Mouse (Mus musculus) hindbrain, embryonic 10.5 days (tissue): ENCODE data around the gene Fes. TPM values are rescaled to one million over a fixed set of nuclear protein-coding genes. Genes with fewer than 3 reads are reported as not detected.

Source experiments
- DNase-seq: peaks from one replicate; pipeline ENCODE4 v3.0.0-alpha.2; 2017; ENCODE audit warnings: low spot score
- H3K27ac ChIP-seq: fragments of 300-500 bp; sonication (generic); 2 replicates; pipeline ENCODE4 v1.5.1; 2016; ENCODE audit warnings: mild to moderate bottlenecking, moderate library complexity
- H3K27me3 ChIP-seq: fragments of 300-500 bp; sonication (generic); 2 replicates; pipeline ENCODE4 v1.6.1; 2016; ENCODE audit warnings: mild to moderate bottlenecking; ENCODE audit not compliant: poor library complexity, insufficient read depth, severe bottlenecking
- H3K36me3 ChIP-seq: fragments of 300-500 bp; sonication (generic); 2 replicates; pipeline ENCODE4 v1.6.1; 2016; ENCODE audit warnings: mild to moderate bottlenecking, moderate library complexity
- H3K4me1 ChIP-seq: fragments of 300-500 bp; sonication (generic); replicated peaks from 2 replicates; pipeline ENCODE4 v1.6.1; 2016; ENCODE audit warnings: mild to moderate bottlenecking
- H3K4me3 ChIP-seq: fragments of 300-500 bp; sonication (generic); 2 replicates; pipeline ENCODE4 v1.5.1; 2016; ENCODE audit warnings: mild to moderate bottlenecking, moderate library complexity
- H3K9me3 ChIP-seq: fragments of 300-500 bp; sonication (generic); 2 replicates; pipeline ENCODE4 v1.6.1; 2016; ENCODE audit warnings: mild to moderate bottlenecking, moderate library complexity
- WGBS: fragments of 180-500 bp; shearing (Covaris S2); methylation state at CpG from one replicate; pipeline ENCODE4 v1.1.7; 2016; 5-methylcytosine and 5-hydroxymethylcytosine counted together
- polyA plus RNA-seq: library from polyadenylated mRNA; unstranded; fragments of >200 nt; fragmentation: Nextera tagmentation; extraction: Ambion mirVana; gene quantifications from 2 replicates; pipeline ENCODE4 v1.2.1, GENCODE M21; 2016

Fes gene
- polyA plus RNA-seq, 1 experiment from 2014 or later, result 11.6 TPM

- Histone ChIP-seq H3K27me3 (peaks cover 38% of the 10 kb centered on the region), H3K36me3 (peaks cover 35% of the 10 kb centered on the region), H3K4me1 (peaks cover 37% of the 10 kb centered on the region), H3K4me3 (peak overlapping the region; percentile 49), H3K9me3 (no peaks in the 10 kb centered on the region), H3K27ac (peak overlapping the region; percentile 89)
- peak; percentile 92 for DNase-seq
- WGBS, result 34% methylated on average over 18 of the region's 18 CpGs
Observed at GRCm38 (mm10) chr7:80386235-80386930, 1.4 kb downstream of the Fes start.

- Histone ChIP-seq H3K4me3 (no peak overlapping the region), H3K27me3 (peaks cover 53% of the 10 kb centered on the region), H3K4me1 (peaks cover 28% of the 10 kb centered on the region), H3K36me3 (peaks cover 24% of the 10 kb centered on the region), H3K9me3 (no peaks in the 10 kb centered on the region), H3K27ac (no peak overlapping the region)
- no peak for DNase-seq
- 73% methylated on average over 11 of the region's 11 CpGs for WGBS
Observed at GRCm38 (mm10) chr7:80382919-80383318, 4.8 kb downstream of the Fes start.

- peaks cover 23% of the 10 kb centered on the region for H3K4me1 ChIP-seq
- DNase-seq, result peak; percentile 42
- H3K27me3 ChIP-seq, result peaks cover 38% of the 10 kb centered on the region
- H3K9me3 ChIP-seq, result no peaks in the 10 kb centered on the region
- H3K36me3 ChIP-seq, result peaks cover 24% of the 10 kb centered on the region
- H3K4me3 ChIP-seq, result no peak overlapping the region
- WGBS, result 59% methylated on average over 13 of the region's 13 CpGs
- H3K27ac ChIP-seq, result no peak overlapping the region
Observed at GRCm38 (mm10) chr7:80379531-80379930, 8.2 kb downstream of the Fes start.

GRCm38 (mm10) chr7:80377471-80377870, 10.3 kb downstream of the Fes start:
- Histone ChIP-seq H3K27ac (no peak overlapping the region), H3K27me3 (peaks cover 32% of the 10 kb centered on the region), H3K4me1 (peaks cover 15% of the 10 kb centered on the region), H3K9me3 (no peaks in the 10 kb centered on the region), H3K36me3 (peaks cover 15% of the 10 kb centered on the region), H3K4me3 (no peak overlapping the region)
- DNase-seq, result peak; percentile 74
- WGBS, result 37% methylated on average over 6 of the region's 6 CpGs

GRCm38 (mm10) chr7:80376192-80376591, 11.6 kb downstream of the Fes start:
- peaks cover 11% of the 10 kb centered on the region; the same call in 1 of the 2 replicates for H3K36me3 ChIP-seq
- H3K4me3 ChIP-seq, result no peak overlapping the region
- peaks cover 12% of the 10 kb centered on the region for H3K4me1 ChIP-seq
- H3K9me3 ChIP-seq, result no peaks in the 10 kb centered on the region
- WGBS, result 75% methylated on average over 10 of the region's 10 CpGs
- peaks cover 19% of the 10 kb centered on the region for H3K27me3 ChIP-seq
- no peak for DNase-seq
- H3K27ac ChIP-seq, result no peak overlapping the region

GRCm38 (mm10) chr7:80375376-80376039, 12.2 kb downstream of the Fes start:
- Histone ChIP-seq H3K4me3 (no peak overlapping the region), H3K27ac (no peak overlapping the region), H3K4me1 (peaks cover 14% of the 10 kb centered on the region), H3K36me3 (peaks cover 7% of the 10 kb centered on the region; the same call in 1 of the 2 replicates), H3K27me3 (peaks cover 12% of the 10 kb centered on the region; the same call in 1 of the 2 replicates), H3K9me3 (no peaks in the 10 kb centered on the region)
- no peak for DNase-seq
- WGBS, result 86% methylated on average over 9 of the region's 9 CpGs

- 90% methylated on average over 3 of the region's 3 CpGs for WGBS
- H3K4me1 ChIP-seq, result peaks cover 22% of the 10 kb centered on the region
Observed at GRCm38 (mm10) chr7:80374733-80375132, 13.0 kb downstream of the Fes start.

GRCm38 (mm10) chr7:80374280-80374679, 13.5 kb downstream of the Fes start:
- Histone ChIP-seq H3K36me3 (no peaks in the 10 kb centered on the region), H3K4me3 (no peak overlapping the region), H3K9me3 (no peaks in the 10 kb centered on the region), H3K4me1 (peaks cover 26% of the 10 kb centered on the region), H3K27me3 (peaks cover 5% of the 10 kb centered on the region; the same call in 1 of the 2 replicates), H3K27ac (no peak overlapping the region)
- WGBS, result 65% methylated on average over 3 of the region's 3 CpGs
- no peak for DNase-seq

More at GRCm38 (mm10) chr7:80374733-80375132, 13.0 kb downstream of the Fes start:
- Histone ChIP-seq H3K4me3 (no peak overlapping the region), H3K27me3 (peaks cover 5% of the 10 kb centered on the region; the same call in 1 of the 2 replicates), H3K9me3 (no peaks in the 10 kb centered on the region), H3K36me3 (peaks cover 4% of the 10 kb centered on the region; the same call in 1 of the 2 replicates), H3K27ac (no peak overlapping the region)
- DNase-seq, result no peak

GRCm38 (mm10) chr7:80373850-80374249, 13.9 kb downstream of the Fes start:
- no peak overlapping the region for H3K27ac ChIP-seq
- no peak overlapping the region for H3K4me3 ChIP-seq
- no peaks in the 10 kb centered on the region for H3K9me3 ChIP-seq
- peaks cover 30% of the 10 kb centered on the region for H3K4me1 ChIP-seq
- no peak for DNase-seq
- H3K36me3 ChIP-seq, result no peaks in the 10 kb centered on the region
- 86% methylated on average over 12 of the region's 12 CpGs for WGBS
- H3K27me3 ChIP-seq, result peaks cover 5% of the 10 kb centered on the region; the same call in 1 of the 2 replicates

- no peaks in the 10 kb centered on the region for H3K9me3 ChIP-seq
- H3K4me1 ChIP-seq, result peaks cover 30% of the 10 kb centered on the region
- no peak overlapping the region for H3K4me3 ChIP-seq
- 86% methylated on average over 4 of the region's 4 CpGs for WGBS
- H3K36me3 ChIP-seq, result peaks cover 4% of the 10 kb centered on the region
- H3K27me3 ChIP-seq, result peaks cover 5% of the 10 kb centered on the region; the same call in 1 of the 2 replicates
- no peak overlapping the region for H3K27ac ChIP-seq
- DNase-seq, result no peak
Observed at GRCm38 (mm10) chr7:80373352-80373751, 14.4 kb downstream of the Fes start.

- Histone ChIP-seq H3K4me3 (no peak overlapping the region), H3K36me3 (peaks cover 10% of the 10 kb centered on the region), H3K9me3 (no peaks in the 10 kb centered on the region), H3K27ac (no peak overlapping the region), H3K27me3 (peaks cover 5% of the 10 kb centered on the region; the same call in 1 of the 2 replicates), H3K4me1 (peaks cover 30% of the 10 kb centered on the region)
- 55% methylated on average over 2 of the region's 2 CpGs for WGBS
- DNase-seq, result no peak
Observed at GRCm38 (mm10) chr7:80372667-80373066, 15.1 kb downstream of the Fes start.

GRCm38 (mm10) chr7:80372166-80372565, 15.6 kb downstream of the Fes start:
- H3K4me1 ChIP-seq, result peaks cover 30% of the 10 kb centered on the region
- 83% methylated on average over 3 of the region's 3 CpGs for WGBS
- no peak for DNase-seq

More at GRCm38 (mm10) chr7:80372166-80372565, 15.6 kb downstream of the Fes start:
- peaks cover 15% of the 10 kb centered on the region for H3K36me3 ChIP-seq
- no peak overlapping the region for H3K4me3 ChIP-seq
- no peaks in the 10 kb centered on the region for H3K9me3 ChIP-seq
- no peak overlapping the region for H3K27ac ChIP-seq
- H3K27me3 ChIP-seq, result peaks cover 5% of the 10 kb centered on the region; the same call in 1 of the 2 replicates
